Mouse (Mus musculus): ENCODE data around the gene Fam187b.
"Not testable (repeated sequence)": the region's sequence is repeated elsewhere in the genome, so short reads cannot be mapped to it uniquely, and the experiment has no call there.

DNA sequence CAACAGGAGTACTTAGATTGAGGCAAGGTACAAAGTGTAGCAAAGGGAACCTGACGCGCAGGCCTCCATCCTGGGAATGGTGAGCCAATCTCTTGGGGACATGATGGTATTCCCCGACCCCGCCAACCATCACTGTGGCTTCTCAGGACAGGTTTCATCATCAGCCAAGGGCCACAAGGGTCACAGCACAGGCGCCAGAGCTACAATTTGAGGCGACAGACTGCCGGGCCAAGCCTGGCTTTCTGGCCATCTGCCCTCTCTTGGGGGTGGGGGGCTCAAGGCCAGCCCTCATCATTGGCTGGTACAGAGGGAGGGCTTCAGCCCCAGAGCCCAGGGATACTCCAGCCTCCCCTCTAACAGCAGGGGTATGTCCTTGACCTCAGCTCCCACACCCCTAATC lies 28.1 kb upstream of the Fam187b start:
- not testable (repeated sequence) for TF ChIP-seq EP300, CTCF (IDR thresholded peaks at IDR 0.05)

All from lung, postnatal 0 days (tissue).